Mouse (Mus musculus) liver, postnatal 0 days (tissue): ENCODE data around the gene Olfr1330. TPM values are rescaled to one million over a fixed set of nuclear protein-coding genes. Genes with fewer than 3 reads are reported as not detected.
"Not testable (repeated sequence)": the region's sequence is repeated elsewhere in the genome, so short reads cannot be mapped to it uniquely, and the experiment has no call there.

Experiments used
- ATAC-seq: fragments of 200-750 bp; cut with Nextera tagmentation; 2 replicates; pipeline ENCODE4 v1.8.0; 2017; ENCODE audit warnings: mild to moderate bottlenecking, moderate library complexity
- DNase-seq: peaks from one replicate; pipeline ENCODE4 v3.0.0-alpha.2; 2016
- H3K27ac ChIP-seq: fragments of 300-500 bp; sonication (generic); 2 replicates; pipeline ENCODE4 v1.5.1; 2014; ENCODE audit warnings: antibody characterized with exemption, moderate library complexity, mild to moderate bottlenecking, low read depth
- H3K27me3 ChIP-seq: fragments of 300-500 bp; sonication (generic); 2 replicates; pipeline ENCODE4 v1.6.1; 2014; ENCODE audit warnings: low read length, control low read depth, mixed read lengths; ENCODE audit not compliant: insufficient read depth
- H3K36me3 ChIP-seq: fragments of 300-500 bp; sonication (generic); replicated peaks from 2 replicates; pipeline ENCODE4 v1.6.1; 2014; ENCODE audit warnings: mild to moderate bottlenecking, control low read depth, low read length, moderate library complexity, mixed read lengths; ENCODE audit not compliant: insufficient read depth
- H3K4me1 ChIP-seq: fragments of 300-500 bp; sonication (generic); 2 replicates; pipeline ENCODE4 v1.6.1; 2014; ENCODE audit warnings: antibody characterized with exemption, mild to moderate bottlenecking, control low read depth; ENCODE audit not compliant: insufficient read depth
- H3K4me2 ChIP-seq: fragments of 300-500 bp; sonication (generic); 2 replicates; pipeline ENCODE4 v1.6.1; 2014; ENCODE audit warnings: low read depth, mild to moderate bottlenecking, low read length, moderate library complexity, mixed read lengths
- H3K4me3 ChIP-seq: fragments of 300-500 bp; sonication (generic); 2 replicates; pipeline ENCODE4 v1.5.1; 2014; ENCODE audit warnings: low read depth, low read length
- H3K9ac ChIP-seq: fragments of 300-500 bp; sonication (generic); replicated peaks from 2 replicates; pipeline ENCODE4 v1.6.1; 2014; ENCODE audit warnings: mild to moderate bottlenecking, moderate library complexity
- H3K9me3 ChIP-seq: fragments of 300-500 bp; sonication (generic); 2 replicates; pipeline ENCODE4 v1.6.1; 2016; ENCODE audit warnings: mild to moderate bottlenecking, control low read depth, low read length, mixed read lengths
- CTCF ChIP-seq: sonication (generic); IDR thresholded peaks from 2 replicates; pipeline ENCODE4 v1.5.1; 2016; ENCODE audit warnings: antibody characterized with exemption, low read depth
- EP300 ChIP-seq: IDR thresholded peaks from 2 replicates; pipeline ENCODE4 v1.6.1; 2016; ENCODE audit warnings: antibody characterized with exemption, low read depth, mild to moderate bottlenecking
- WGBS: fragments of 180-500 bp; shearing (Covaris S2); extraction: QIAGEN DNeasy Blood & Tissue Kit; methylation state at CpG from one replicate; pipeline ENCODE4 v1.1.7; 2014; ENCODE audit not compliant: insufficient replicate concordance; 5-methylcytosine and 5-hydroxymethylcytosine counted together
- polyA plus RNA-seq: library from polyadenylated mRNA; unstranded; fragments of >200 nt; fragmentation: Nextera tagmentation; extraction: Ambion mirVana; gene quantifications from 2 replicates; pipeline ENCODE4 v1.2.1, GENCODE M21; 2015

Gene Olfr1330
- polyA plus RNA-seq = not detected in 2 replicates

DNA sequence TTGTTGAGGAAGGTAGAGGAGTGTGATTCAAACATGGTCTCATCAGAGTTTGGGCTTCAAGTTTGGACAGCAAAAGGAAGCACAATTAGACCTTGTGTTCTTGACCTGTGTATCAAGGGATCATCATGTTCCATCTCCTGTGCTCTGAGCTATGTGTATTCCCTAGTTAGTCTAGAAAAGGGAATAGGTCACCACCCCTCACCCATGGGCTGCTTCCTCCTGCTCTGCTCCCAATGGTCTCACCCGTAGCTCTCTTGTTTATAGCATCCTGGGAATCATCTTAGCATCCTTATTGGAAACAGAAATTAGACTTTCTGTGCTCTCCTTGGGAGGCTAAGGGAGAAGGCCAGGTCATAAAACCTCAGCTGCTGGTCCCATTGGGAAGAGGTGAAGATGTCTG lies at the start of gene Olfr1330:
Olfr1330 (plus strand) TSS at position 301 of the 400 bp plus-strand sequence.
- TF ChIP-seq CTCF = no peak
- no peak for TF ChIP-seq EP300
- H3K36me3 ChIP-seq = no peaks in the 10 kb centered on the region
- no peak within 1 kb of the TSS for H3K4me3 ChIP-seq
- no peaks in the 10 kb centered on the region for H3K9me3 ChIP-seq
- no peak for DNase-seq
- 83% methylated on average over 1 of the region's 1 CpGs for WGBS
- no peak within 1 kb of the TSS for H3K9ac ChIP-seq
- no peaks in the 10 kb centered on the region for H3K4me1 ChIP-seq
- no peak within 1 kb of the TSS for H3K4me2 ChIP-seq
- ATAC-seq = no peak
- H3K27ac ChIP-seq = no peak within 1 kb of the TSS
- no peaks in the 10 kb centered on the region for H3K27me3 ChIP-seq

DNA sequence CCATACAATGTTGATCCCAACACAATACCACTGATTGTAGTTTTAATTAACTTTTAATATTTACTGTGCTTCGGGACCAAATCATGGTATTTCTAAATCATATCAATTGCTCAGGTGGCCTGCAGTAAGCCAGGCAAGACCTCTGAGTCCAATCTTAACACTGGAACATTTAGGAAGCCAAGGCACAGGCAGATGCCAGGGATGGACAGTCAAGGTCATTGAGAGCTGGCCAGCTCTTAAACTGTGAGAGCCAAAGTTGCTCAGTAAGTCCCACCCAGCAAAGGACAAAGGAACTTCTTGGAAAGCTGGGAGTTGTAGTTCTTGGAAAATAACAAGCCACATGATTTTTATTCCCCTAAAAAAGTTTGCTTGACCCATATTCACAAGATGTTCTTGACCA lies 26.6 kb upstream of the Olfr1330 start:
- Histone ChIP-seq H3K4me3 (no peak overlapping the region), H3K4me1 (no peaks in the 10 kb centered on the region), H3K27ac (no peak overlapping the region), H3K27me3 (no peaks in the 10 kb centered on the region), H3K9ac (no peak overlapping the region), H3K4me2 (no peak overlapping the region), H3K9me3 (no peaks in the 10 kb centered on the region), H3K36me3 (no peaks in the 10 kb centered on the region)
- TF ChIP-seq CTCF (no peak), EP300 (no peak)
- no peak for ATAC-seq
- 60% methylated on average over 1 of the region's 1 CpGs for WGBS
- no peak for DNase-seq

DNA sequence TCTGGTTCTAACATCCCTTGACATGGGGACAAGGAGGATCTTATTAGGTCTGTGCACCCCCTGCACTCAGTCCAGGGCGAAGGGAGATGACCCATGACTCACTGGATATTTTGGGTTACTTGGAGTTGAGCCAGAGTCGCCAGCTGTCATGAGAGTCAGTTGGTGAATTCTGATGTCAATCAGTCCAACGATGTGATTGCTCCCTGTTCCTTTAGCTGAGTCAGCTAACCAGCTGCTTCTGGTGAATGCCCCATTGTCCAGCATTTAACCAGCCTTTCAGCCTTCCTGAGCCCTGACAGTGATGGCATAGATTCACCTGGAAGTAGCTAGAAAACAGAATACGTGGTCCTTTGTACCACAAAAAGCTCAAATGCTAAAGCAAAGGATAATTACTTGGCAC lies 25.7 kb upstream of the Olfr1330 start:
- Histone ChIP-seq H3K27me3 (no peaks in the 10 kb centered on the region), H3K4me2 (no peak overlapping the region), H3K9me3 (no peaks in the 10 kb centered on the region), H3K27ac (no peak overlapping the region), H3K9ac (no peak overlapping the region), H3K4me1 (no peaks in the 10 kb centered on the region), H3K36me3 (no peaks in the 10 kb centered on the region), H3K4me3 (no peak overlapping the region)
- WGBS = 60% methylated on average over 4 of the region's 4 CpGs
- ATAC-seq (no peak), DNase-seq (no peak)
- no peak for TF ChIP-seq CTCF
- TF ChIP-seq EP300 = no peak

DNA sequence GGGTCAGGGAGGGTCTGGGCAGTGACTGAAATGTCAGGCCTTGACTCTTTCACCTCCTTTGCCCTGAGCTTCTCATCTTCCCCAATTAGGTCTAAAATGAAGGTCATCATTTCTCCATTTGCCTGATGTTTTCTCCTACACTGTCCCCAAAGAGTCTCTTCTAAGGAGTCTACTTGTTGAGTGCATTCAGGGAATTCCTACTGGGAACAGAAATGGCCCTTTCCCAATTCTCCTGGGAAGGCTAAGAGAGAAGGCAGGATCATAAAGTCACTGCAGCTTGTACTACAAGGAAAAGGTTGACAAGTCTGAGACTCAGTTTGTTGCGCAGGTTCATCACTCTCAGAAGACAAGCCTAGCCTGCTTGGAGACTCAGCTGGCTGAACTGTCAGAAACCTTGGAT lies 24.0 kb upstream of the Olfr1330 start, which contains the start of gene Olfr1331:
Olfr1331 (plus strand) TSS at position 301 of the 400 bp plus-strand sequence.
- ATAC-seq = no peak
- no peaks in the 10 kb centered on the region for H3K27me3 ChIP-seq
- H3K4me2 ChIP-seq = no peak within 1 kb of the TSS
- no peaks in the 10 kb centered on the region for H3K9me3 ChIP-seq
- WGBS = 89% methylated on average over 1 of the region's 1 CpGs
- no peak for TF ChIP-seq EP300
- no peak for TF ChIP-seq CTCF
- no peaks in the 10 kb centered on the region for H3K4me1 ChIP-seq
- no peaks in the 10 kb centered on the region for H3K36me3 ChIP-seq
- H3K4me3 ChIP-seq = no peak within 1 kb of the TSS
- no peak within 1 kb of the TSS for H3K9ac ChIP-seq
- no peak within 1 kb of the TSS for H3K27ac ChIP-seq
- DNase-seq = no peak

DNA sequence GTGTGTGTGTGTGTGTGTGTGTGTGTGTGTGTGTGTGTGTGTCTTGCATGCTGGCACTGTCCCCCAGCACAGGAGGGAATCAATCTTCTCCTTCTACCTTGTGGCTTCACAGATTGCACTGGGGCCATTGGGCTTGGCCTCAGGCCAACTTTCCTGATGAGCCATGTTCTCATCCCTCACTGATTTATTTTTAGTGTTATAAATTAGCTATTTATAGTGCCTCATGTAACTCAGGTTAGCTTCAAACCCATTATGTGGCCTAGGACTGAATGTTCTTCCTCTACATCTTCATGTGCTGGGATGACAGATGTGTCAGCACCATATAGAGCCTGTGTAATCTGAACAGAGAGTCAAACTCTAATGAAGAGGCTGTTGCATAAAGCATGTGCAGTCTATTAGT lies 20.8 kb upstream of the Olfr1330 start:
- no peak overlapping the region for H3K4me3 ChIP-seq
- H3K36me3 ChIP-seq = no peaks in the 10 kb centered on the region
- H3K9me3 ChIP-seq = no peaks in the 10 kb centered on the region
- ATAC-seq (no peak), DNase-seq (no peak)
- H3K4me2 ChIP-seq = no peak overlapping the region
- H3K9ac ChIP-seq = no peak overlapping the region
- no peaks in the 10 kb centered on the region for H3K27me3 ChIP-seq
- no peaks in the 10 kb centered on the region for H3K4me1 ChIP-seq
- no peak for TF ChIP-seq EP300
- no peak overlapping the region for H3K27ac ChIP-seq

DNA sequence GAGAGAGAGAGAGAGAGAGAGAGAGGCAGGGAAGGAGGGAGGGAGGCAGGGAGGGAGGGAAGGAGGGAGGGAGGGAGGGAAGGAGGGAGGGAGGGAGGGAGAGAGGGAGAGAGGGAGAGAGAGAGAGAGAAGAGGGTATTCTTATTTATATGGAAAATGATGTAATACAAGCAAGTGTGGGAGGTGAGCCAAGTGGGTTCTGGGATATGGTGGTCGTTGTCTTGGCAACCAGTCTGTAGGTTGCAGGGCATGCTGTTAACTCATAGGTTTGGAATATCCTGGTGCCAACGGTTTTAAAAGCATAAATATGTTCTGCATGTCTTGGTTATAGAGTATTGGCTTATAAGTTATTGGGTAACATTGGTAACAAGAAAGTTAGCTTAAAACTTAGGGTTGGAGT lies 13.6 kb downstream of the Olfr1330 start:
- no peaks in the 10 kb centered on the region for H3K9me3 ChIP-seq
- no peak overlapping the region for H3K4me2 ChIP-seq
- H3K27me3 ChIP-seq = no peaks in the 10 kb centered on the region
- no peaks in the 10 kb centered on the region for H3K36me3 ChIP-seq
- H3K4me3 ChIP-seq = no peak overlapping the region
- ATAC-seq = no peak
- no peak overlapping the region for H3K27ac ChIP-seq
- WGBS = 61% methylated on average over 2 of the region's 2 CpGs
- H3K4me1 ChIP-seq = no peaks in the 10 kb centered on the region
- TF ChIP-seq CTCF = no peak
- TF ChIP-seq EP300 = no peak
- no peak overlapping the region for H3K9ac ChIP-seq
- DNase-seq = no peak

DNA sequence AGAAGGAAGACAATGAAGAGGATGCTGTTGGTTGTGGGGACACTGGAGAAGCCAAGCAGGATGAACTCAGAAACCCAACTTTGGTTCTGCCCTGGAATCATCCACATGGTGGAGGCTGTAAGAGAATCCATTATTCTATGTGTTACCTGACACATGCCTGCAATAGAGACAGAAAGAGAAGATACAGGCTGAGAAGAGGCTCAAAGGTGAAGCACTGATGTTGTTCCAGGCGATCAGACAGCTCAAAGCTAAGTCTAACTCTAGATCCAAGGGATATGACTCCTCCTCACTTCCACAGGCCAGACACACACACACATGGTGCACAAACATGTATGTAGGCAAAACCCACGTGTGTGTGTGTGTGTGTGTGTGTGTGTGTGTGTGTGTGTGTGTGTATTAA lies 29.0 kb downstream of the Olfr1330 start, which contains the start of gene Olfr1329:
Olfr1329 (minus strand) TSS at position 101 of the 400 bp plus-strand sequence.
- not testable (repeated sequence) for H3K4me3 ChIP-seq, H3K9me3 ChIP-seq, H3K27me3 ChIP-seq, H3K36me3 ChIP-seq, ATAC-seq, H3K4me2 ChIP-seq, DNase-seq, H3K4me1 ChIP-seq, H3K9ac ChIP-seq, H3K27ac ChIP-seq
- 44% methylated on average over 2 of the region's 2 CpGs for WGBS

DNA sequence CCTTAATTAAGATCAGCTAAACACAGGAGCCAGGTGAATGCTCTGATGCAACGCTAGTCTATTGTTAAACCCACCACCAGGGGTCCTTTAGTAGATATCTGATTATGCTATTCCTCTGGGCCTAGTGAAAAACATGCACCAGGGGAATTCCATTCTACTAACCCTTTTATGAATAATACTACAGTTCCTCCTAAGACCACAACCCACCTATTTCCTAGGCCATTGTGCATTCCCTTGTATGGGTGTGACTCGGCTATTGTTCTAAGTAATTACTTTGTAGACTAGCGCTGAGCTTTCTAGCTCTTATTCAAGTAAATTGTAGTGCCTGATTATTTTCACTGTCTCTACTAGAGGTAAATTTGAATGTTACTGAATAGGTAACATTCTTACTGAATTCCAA lies 42.9 kb downstream of the Olfr1330 start:
- H3K36me3 ChIP-seq, H3K9me3 ChIP-seq, H3K4me1 ChIP-seq, H3K9ac ChIP-seq, H3K27me3 ChIP-seq, DNase-seq, H3K4me3 ChIP-seq, H3K4me2 ChIP-seq, ATAC-seq, H3K27ac ChIP-seq: not testable (repeated sequence)
- WGBS = 76% methylated on average over 3 of the region's 3 CpGs
